Mouse (Mus musculus): ENCODE data around the gene Ccdc42.

- TF ChIP-seq CTCF (IDR thresholded peaks at IDR 0.05; ENCODE audit: extremely low read depth, insufficient read depth, low read length) (peak; percentile 48), POLR2A (IDR thresholded peaks at IDR 0.05; ENCODE audit: extremely low read depth, insufficient read depth, low read length) (no peak)
These were observed 37.2 kb upstream of the Ccdc42 start for GRCm38 (mm10) chr11:68549597-68549996.

All from cortical plate, adult 2 months (tissue).